Comparison of ENCODE assay signal across 9 mouse cellular contexts in the genomic region with DNA sequence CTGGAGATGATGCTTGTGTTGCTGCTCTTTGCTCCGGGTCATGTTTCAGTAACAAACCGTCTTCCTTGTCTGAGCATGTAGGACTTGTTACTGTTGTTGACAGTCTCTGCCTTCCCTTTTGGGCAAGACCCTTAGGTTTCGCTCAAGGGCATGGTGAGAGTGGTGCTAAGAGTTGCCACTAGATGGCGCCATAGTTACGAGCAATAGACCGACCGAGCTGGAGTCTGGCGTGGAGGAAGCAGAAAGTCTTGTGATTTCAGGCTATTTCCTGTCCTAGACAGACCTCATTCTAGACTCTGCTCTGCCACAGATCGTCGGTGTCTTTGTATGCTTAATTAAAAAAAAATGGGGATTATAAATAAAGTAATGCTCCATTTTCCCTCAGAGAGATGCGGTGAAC. TPM values are rescaled to one million over a fixed set of nuclear protein-coding genes. Genes with fewer than 3 reads are reported as not detected.
A peak's percentile ranks its signal among the peaks of the same experiment; 100 is the strongest.
DNase-seq lines count a peak whose midpoint lies in the region; ATAC-seq and TF ChIP-seq lines count a peak whose summit lies in the region.
"Had no signal": no experiment of that assay in that cellular context is flagged by ENCODE, and none has a peak within 500 bp of the region (broad histone marks: within the 10 kb centered on the region; RNA-seq: fewer than 3 reads in every experiment).

No protein-coding gene starts in this region.

- 9% methylated on average over 11 of the region's 11 CpGs for WGBS in kidney, embryonic 16.5 days
- WGBS in liver, adult 2 months = 11% methylated on average over 11 of the region's 11 CpGs

- H3K4me2 ChIP-seq in kidney, embryonic 16.5 days (replicated peaks; ENCODE audit: low read depth, low read length) = no peak overlapping the region
- H3K4me2 ChIP-seq: embryonic facial prominence, embryonic 15.5 days had no signal

- peak; percentile 1 for DNase-seq in A20 (ENCODE audit: low read depth, low spot score)
- peak; percentile 26 for DNase-seq in adrenal gland, adult 8-10 months
- peak; percentile 90 for DNase-seq in embryo, embryonic 11 days
- DNase-seq in gastrocnemius, postnatal 4 days (ENCODE audit: low spot score in 2 of 2) = peak; percentile 63 to 76
- peak; percentile 37 for DNase-seq in liver, adult 2 months (ENCODE audit: extremely low read depth, low read depth, low spot score)
- DNase-seq in neural tube, embryonic 10.5 days (ENCODE audit: extremely low spot score, low spot score) = peak; percentile 81
- peak; percentile 77 for DNase-seq in telencephalon, adult 2 months (ENCODE audit: low read depth, low spot score)

- H3K36me3 ChIP-seq in kidney, embryonic 16.5 days (ENCODE audit: insufficient read depth, low read length) = no peaks in the 10 kb centered on the region
- no peaks in the 10 kb centered on the region for H3K36me3 ChIP-seq in liver, adult 2 months (ENCODE audit: control insufficient read depth, insufficient read depth, low read length)
- H3K36me3 ChIP-seq: embryonic facial prominence, embryonic 15.5 days had no signal

- peak overlapping the region; percentile 28; the same call in 1 of the 2 replicates for H3K9ac ChIP-seq in kidney, embryonic 16.5 days (replicated peaks; ENCODE audit: low read length)
- H3K9ac ChIP-seq in liver, adult 2 months (ENCODE audit: low read depth, low read length) = no peak overlapping the region; the same call in 1 of the 2 replicates
- H3K9ac ChIP-seq: embryonic facial prominence, embryonic 15.5 days had no signal

- no peak for TF ChIP-seq POLR2A in liver, adult 2 months (IDR thresholded peaks at IDR 0.05; ENCODE audit: extremely low read depth, insufficient read depth, low read length)

- peak; percentile 57 for ATAC-seq in kidney, embryonic 16.5 days (ENCODE audit: low FRiP score, low TSS enrichment)

- no peaks in the 10 kb centered on the region for H3K27me3 ChIP-seq in kidney, embryonic 16.5 days (ENCODE audit: insufficient read depth, low read length)
- H3K27me3 ChIP-seq in liver, adult 2 months (ENCODE audit: control insufficient read depth, insufficient read depth, low read length) = no peaks in the 10 kb centered on the region
- H3K27me3 ChIP-seq: embryonic facial prominence, embryonic 15.5 days had no signal

- no peak overlapping the region for H3K27ac ChIP-seq in kidney, embryonic 16.5 days (ENCODE audit: low read length)
- no peak overlapping the region for H3K27ac ChIP-seq in liver, adult 2 months (replicated peaks; ENCODE audit: insufficient read depth, low read depth, low read length)
- H3K27ac ChIP-seq: embryonic facial prominence, embryonic 15.5 days had no signal

- peak; percentile 89 for TF ChIP-seq CTCF in liver, adult 2 months (IDR thresholded peaks at IDR 0.05; ENCODE audit: low read depth, low read length)

- H3K4me3 ChIP-seq in kidney, embryonic 16.5 days (ENCODE audit: low read length) = 0 out of 2 replicates have a peak overlapping the region, but pooled peaks have one; percentile 7
- no peak overlapping the region for H3K4me3 ChIP-seq in liver, adult 2 months (ENCODE audit: insufficient read depth, low read depth, low read length)
- H3K4me3 ChIP-seq: embryonic facial prominence, embryonic 15.5 days had no signal

- H3K9me3 ChIP-seq in kidney, embryonic 16.5 days (ENCODE audit: low read length) = no peaks in the 10 kb centered on the region
- H3K9me3 ChIP-seq: embryonic facial prominence, embryonic 15.5 days had no signal

- H3K79me2 ChIP-seq in liver, adult 2 months (ENCODE audit: control insufficient read depth, insufficient read depth, low read length) = no peaks in the 10 kb centered on the region

- H3K4me1 ChIP-seq in kidney, embryonic 16.5 days (ENCODE audit: insufficient read depth, low read length) = no peaks in the 10 kb centered on the region
- H3K4me1 ChIP-seq in liver, adult 2 months (ENCODE audit: control insufficient read depth, insufficient read depth, low read length) = no peaks in the 10 kb centered on the region
- H3K4me1 ChIP-seq: embryonic facial prominence, embryonic 15.5 days had no signal

RNA-seq across cellular contexts. Expression of a gene that starts 40.3 kb away (rescaled TPM):
- not detected for total RNA-seq in adrenal gland, adult 8-10 months (2022)
- total RNA-seq in gastrocnemius, postnatal 4 days (2021) = 10 to 100 TPM; 43.7 to 44.3 TPM
- polyA plus RNA-seq in kidney, embryonic 16.5 days (2015; fragmentation: Nextera tagmentation; extraction: Ambion mirVana) = not detected in 2 replicates
- not detected in 2 replicates for total RNA-seq in liver, adult 2 months (2014; rRNA removed)
- not detected in 2 replicates for polyA plus RNA-seq in liver, adult 2 months (2012; rRNA removed)
- polyA plus RNA-seq: embryonic facial prominence, embryonic 15.5 days had no signal

Comparison
In these comparisons a context has a peak if more than half of its experiments do, and no peak if none do; other contexts are left out.
1. DNase-seq: peak in every context shown above with its lines; median percentile 90 in embryo, embryonic 11 days; 81 in neural tube, embryonic 10.5 days; 77 in telencephalon, adult 2 months; 70 in gastrocnemius, postnatal 4 days; 37 in liver, adult 2 months; 26 in adrenal gland, adult 8-10 months; 1 in A20.
2. RNA of a gene that starts 40.3 kb away (total RNA-seq): 43.7 to 44.3 TPM in gastrocnemius, postnatal 4 days; not detected in adrenal gland, adult 8-10 months and not detected in liver, adult 2 months; every median in the first group is over 10 times any median in the second.